Mouse (Mus musculus) right cerebral cortex, postnatal 4 days (tissue): ENCODE results near the gene Slc52a3.
A peak's percentile ranks its signal among the peaks of the same experiment; 100 is the strongest.

Experiments
- DNase-seq: peaks from one replicate; pipeline ENCODE4 v3.0.0-alpha.2; 2022

The Slc52a3 gene

DNA sequence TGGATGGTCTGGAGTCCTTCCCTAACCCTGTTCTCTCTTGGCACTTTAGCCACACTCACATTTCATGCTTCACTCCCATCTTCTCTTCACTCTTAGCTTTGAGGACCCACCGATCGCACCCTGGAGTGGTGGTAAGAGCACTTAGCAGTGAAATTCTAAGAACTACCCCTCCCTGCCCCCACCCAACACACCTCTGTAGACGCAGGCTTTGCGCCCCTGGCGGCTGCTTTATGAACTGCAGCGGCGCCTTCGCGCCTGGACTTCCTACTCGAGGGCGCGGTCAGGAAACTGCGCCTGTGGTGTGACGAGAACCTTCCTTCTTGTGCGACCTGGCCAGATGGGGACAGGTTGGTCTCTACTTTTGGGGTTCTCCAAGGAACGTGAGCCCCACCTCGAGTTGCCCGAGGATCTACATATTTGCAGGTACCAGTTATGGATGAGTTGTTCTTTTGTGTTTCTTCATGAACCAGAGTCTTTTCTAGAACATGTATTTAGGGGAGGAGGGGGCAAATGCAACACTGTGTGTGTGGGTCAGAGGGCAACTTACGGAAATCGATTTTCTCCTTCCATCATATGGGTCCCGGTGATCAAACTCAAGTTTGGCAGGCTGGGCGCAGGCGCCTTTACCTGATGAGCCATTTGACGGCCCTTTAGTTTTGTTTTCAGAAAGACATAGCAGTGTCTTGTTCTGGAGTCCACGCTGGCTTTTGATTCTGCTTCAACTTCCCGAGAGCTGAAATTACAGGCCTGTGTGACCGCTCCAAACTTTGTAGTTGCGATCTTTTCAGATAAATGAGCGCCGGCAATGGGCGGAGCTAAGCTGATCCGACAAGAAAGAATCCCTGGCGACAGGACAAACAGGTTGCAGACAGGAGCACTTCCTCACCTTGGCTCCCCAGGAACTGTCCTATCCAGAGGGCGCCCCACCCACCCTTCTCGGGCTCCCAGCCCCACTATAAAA is at the start of gene Slc52a3:
Slc52a3 (plus strand) TSS at position 283 of the 961 bp plus-strand sequence.
- peak; percentile 89 for DNase-seq

GRCm38 (mm10) chr2:151947617-151948016 is 48.7 kb upstream of the Slc52a3 start:
- DNase-seq = no peak

GRCm38 (mm10) chr2:151948311-151948710 is 48.0 kb upstream of the Slc52a3 start:
- DNase-seq = no peak

DNA sequence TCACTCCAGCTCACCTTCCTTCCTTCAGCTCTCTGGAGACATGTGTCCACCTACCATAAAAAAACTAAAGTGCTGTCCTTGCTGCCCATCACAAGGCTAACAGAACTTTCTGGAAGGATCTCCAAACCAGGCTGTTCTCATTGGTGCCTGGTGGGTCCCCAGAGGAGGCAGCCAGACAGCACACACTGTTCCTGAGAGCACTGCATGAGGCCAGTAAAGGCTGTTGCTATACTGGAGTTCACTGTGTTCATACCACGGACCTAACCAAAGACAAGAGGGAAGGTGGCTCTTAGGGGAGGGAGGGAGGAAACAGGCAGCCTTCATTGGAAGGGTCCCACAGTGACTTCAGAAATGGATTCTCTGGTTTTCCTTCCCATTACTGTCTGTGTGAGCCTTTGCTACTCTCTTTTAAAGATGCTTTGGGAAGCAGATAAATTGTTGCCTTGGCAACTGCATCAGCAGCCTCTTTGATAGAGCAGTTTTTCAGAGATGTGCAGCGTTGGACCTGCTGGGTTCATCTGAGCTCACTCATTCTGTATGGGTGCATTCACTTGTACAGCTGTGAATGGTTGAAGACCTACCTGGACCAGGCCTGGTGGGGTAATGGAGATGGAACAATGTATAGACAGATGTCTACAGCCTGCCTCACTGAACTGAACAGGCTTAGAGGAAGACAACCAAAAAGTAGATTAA is 47.1 kb upstream of the Slc52a3 start:
- DNase-seq = no peak

DNA sequence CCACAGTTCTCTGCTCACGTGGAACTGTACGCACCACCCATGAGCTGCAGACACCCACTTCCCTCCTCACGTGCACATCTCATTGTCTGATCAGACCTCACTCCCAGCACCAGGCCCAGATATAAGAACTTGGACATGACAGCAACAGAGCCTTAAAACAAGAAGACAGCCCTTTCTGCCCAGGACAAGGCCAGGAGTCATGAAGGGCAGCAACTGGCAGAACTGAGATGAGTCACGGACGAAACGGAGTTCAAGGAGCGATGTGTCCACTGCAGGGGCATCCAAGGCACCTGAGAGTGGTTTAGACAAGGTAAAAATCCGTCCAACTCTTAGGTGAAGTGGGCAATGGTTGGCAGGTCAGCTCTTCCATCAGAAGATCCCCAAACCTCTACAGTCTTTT is 42.6 kb upstream of the Slc52a3 start:
- DNase-seq = no peak

DNA sequence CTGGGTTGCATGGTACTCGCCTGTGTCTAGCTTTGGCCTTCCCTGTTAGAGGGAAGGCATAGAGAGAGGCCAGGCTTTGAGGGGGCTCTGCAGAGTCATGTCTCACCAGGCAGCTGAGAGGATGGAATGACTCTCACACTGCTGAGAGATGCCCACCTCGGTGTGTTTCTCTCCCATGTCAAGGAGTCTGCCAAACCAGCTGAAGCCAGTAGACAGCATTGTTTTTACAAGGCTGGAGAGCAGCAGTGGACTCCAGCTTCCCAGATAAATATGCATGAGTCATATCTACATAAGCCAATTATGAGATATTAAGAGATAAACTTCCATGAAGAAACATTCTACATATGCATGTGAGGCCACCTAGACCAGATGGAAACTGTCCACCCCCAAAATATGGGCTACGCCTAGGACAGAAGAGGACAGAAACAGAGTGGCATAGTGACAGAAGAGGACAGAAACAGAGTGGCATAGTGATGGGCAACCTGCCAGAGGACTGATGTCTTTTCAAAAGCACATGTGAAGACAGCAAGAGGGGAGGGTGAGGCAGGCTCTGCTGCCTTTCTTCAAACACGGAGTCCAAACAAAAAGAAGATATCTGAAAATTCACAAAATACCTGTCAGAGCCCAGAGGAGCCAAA is 39.7 kb upstream of the Slc52a3 start:
- no peak for DNase-seq

- no peak for DNase-seq
Measured at GRCm38 (mm10) chr2:151959274-151959673, 37.0 kb upstream of the Slc52a3 start.

GRCm38 (mm10) chr2:151961284-151962196 is 34.8 kb upstream of the Slc52a3 start:
- no peak for DNase-seq

DNA sequence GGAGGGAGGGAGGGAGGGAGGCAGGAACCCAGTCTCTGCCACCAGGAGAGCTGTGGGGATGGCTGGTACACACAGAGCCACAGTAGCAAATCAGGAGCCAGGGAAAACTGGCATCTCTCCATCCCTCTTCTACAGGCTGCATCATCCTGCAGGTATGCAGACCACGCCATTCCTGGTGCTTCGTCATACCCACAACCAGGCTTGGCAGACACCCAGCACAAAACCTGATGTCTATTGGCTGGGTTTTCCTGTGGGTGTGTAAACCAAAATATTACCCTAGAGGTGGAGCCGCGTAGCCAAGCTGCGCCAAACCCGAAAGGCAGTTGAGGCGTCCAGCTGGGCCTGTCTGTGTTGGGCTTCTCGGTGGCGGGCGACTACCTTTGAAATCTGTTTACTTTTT is 33.8 kb upstream of the Slc52a3 start:
- no peak for DNase-seq

- no peak for DNase-seq
Measured at GRCm38 (mm10) chr2:151963319-151963718, 33.0 kb upstream of the Slc52a3 start.

DNA sequence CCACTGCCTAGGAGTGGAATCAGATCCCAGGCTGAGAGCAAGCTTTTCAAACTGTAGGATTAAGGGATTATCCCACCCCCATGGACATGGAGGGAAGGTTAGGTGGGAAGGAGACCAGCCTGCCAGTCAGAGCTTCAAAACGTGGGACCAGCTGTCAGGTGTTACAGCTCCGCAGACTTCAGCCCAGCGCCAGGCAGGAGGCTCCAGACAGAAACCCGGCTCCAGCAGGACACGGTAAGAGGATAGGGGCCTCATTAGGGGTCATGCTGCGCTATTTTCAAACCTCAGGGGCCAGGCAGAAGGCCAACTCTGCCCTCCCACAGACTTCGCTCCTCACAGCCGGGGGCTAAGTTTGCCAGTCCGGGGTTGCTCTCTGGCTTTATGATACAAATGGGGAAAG is 32.3 kb upstream of the Slc52a3 start:
- DNase-seq = no peak

DNA sequence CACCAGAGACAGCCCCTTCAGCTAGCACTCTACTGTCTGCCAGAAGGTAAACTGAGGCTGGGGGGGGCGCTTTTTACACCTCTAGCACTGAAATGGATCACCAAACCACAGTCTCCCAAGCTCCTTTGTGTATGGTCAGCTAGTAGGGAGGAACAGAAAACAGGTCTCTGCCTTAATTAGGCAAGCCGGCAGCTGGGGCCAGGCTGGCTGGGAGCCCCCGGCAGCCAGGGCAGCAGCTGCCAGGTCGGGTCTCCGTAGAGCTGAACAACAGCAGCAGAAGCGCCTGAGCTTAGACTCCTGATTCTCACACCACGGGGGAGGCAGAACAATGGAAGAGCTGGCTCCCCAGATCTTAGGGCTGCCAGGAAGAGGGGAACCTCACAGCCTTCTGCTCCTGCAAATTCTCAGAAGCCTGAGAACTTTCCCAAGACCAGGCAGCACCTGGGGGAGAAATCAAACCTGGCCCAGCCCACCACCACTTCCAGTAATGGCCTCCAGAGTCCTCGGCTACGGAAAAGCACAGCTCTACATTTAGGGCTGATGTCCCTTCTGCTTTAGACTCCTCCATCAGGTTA is 29.0 kb upstream of the Slc52a3 start:
- no peak for DNase-seq

- DNase-seq = no peak
Measured at GRCm38 (mm10) chr2:151967792-151968191, 28.5 kb upstream of the Slc52a3 start.

GRCm38 (mm10) chr2:151968451-151968850 is 27.9 kb upstream of the Slc52a3 start:
- DNase-seq = no peak

DNA sequence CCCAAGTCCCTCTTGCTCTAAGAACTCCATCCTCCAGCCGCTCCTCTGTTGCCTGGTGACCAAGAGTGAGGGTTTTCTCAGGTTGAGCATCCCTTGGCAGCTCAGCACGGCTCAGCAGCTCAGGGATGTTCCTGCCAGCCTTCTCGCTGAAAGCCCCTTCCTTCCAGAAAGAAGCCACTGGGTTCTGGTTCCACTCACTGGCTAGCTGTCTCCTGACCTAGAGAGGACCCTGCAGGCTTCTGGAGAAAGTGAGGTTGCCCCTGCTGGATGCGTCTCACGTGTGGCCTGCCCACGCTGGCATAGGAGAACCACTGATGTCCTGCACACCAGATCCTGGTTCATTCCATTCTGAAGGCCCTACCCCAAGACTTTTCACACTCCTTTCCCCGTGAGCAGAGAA is 27.3 kb upstream of the Slc52a3 start:
- no peak for DNase-seq

GRCm38 (mm10) chr2:151969396-151969795 is 26.9 kb upstream of the Slc52a3 start:
- no peak for DNase-seq

GRCm38 (mm10) chr2:151970191-151971172 is 25.8 kb upstream of the Slc52a3 start:
- peak; percentile 74 for DNase-seq

- no peak for DNase-seq
Measured at GRCm38 (mm10) chr2:151971748-151972147, 24.6 kb upstream of the Slc52a3 start.

- no peak for DNase-seq
Measured at GRCm38 (mm10) chr2:151972880-151973594, 23.3 kb upstream of the Slc52a3 start.
